In the genomic region with DNA sequence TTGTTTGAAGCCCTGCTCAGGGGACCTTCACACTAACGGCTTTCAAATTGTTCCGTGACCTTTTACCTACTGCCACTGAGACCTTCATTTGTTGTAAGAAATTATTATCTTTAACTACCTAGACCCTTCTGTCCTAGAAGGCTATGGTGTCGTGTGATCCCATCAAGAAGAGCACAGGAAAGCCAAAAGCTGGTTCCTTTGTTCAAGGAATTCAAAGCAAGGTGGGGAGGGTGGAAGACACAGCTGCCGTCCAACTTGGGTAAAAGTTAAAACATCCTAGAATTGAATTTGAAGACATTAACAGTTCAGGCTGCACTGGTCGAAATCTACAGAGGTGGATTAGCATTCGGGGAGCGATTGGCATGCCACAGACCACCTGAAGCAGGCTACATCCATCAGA, we compare ENCODE assay signal across 21 mouse cellular contexts. TPM values are rescaled to one million over a fixed set of nuclear protein-coding genes. Genes with fewer than 3 reads are reported as not detected.
"Had no signal": no experiment of that assay in that cellular context is flagged by ENCODE, and none has a peak within 500 bp of the region (broad histone marks: within the 10 kb centered on the region; RNA-seq: fewer than 3 reads in every experiment).

No protein-coding gene starts in this region.

- H3K4me2 ChIP-seq: lung, embryonic 15.5 days; midbrain, embryonic 11.5 days; midbrain, embryonic 13.5 days; midbrain, embryonic 15.5 days; neural tube, embryonic 12.5 days; stomach, embryonic 15.5 days had no signal

- DNase-seq: lung, adult 2 months; lung, postnatal 14 days; lung, postnatal 36 days; right cerebral cortex, postnatal 14 days; thymus, adult 2 months; thymus, postnatal 25 days; thymus, postnatal 4 days had no signal

- H3K4me3 ChIP-seq: lung, embryonic 15.5 days; megakaryocyte, embryonic 14.5 days; midbrain, embryonic 13.5 days; midbrain, embryonic 15.5 days; neural tube, embryonic 12.5 days; stomach, embryonic 15.5 days had no signal

- ATAC-seq: lung, postnatal 0 days; midbrain, embryonic 13.5 days; midbrain, embryonic 15.5 days had no signal

- H3K9ac ChIP-seq: lung, embryonic 15.5 days; midbrain, embryonic 13.5 days; midbrain, embryonic 15.5 days; neural tube, embryonic 12.5 days; stomach, embryonic 15.5 days had no signal

- H3K9me3 ChIP-seq: lung, embryonic 15.5 days; midbrain, embryonic 13.5 days; midbrain, embryonic 15.5 days; neural tube, embryonic 12.5 days; stomach, embryonic 15.5 days had no signal

- H3K27ac ChIP-seq: midbrain, embryonic 13.5 days; midbrain, embryonic 15.5 days; neural tube, embryonic 12.5 days; stomach, embryonic 15.5 days; stomach, postnatal 0 days had no signal

- H3K27me3 ChIP-seq: lung, embryonic 15.5 days; midbrain, embryonic 13.5 days; midbrain, embryonic 15.5 days; neural tube, embryonic 12.5 days; stomach, embryonic 15.5 days had no signal

- H3K4me1 ChIP-seq: midbrain, embryonic 15.5 days; neural tube, embryonic 12.5 days had no signal

RNA-seq across cellular contexts. Expression of a gene that starts 15.3 kb away (rescaled TPM):
- total RNA-seq: megakaryocyte progenitor cell, adult 5-6 weeks; monocyte, adult 5-6 weeks; neutrophil, adult 5-6 weeks had no signal
- polyA plus RNA-seq: macrophage; spleen, adult 2 months; stomach, postnatal 0 days had no signal

RNA-seq across cellular contexts. Expression of a gene that starts 54.3 kb away (rescaled TPM):
- total RNA-seq: monocyte, adult 5-6 weeks had no signal
